ENCODE assay signal across 15 mouse cellular contexts in genomic region chr15:89152312-89152711, GRCm38 (mm10). TPM values are rescaled to one million over a fixed set of nuclear protein-coding genes. Genes with fewer than 3 reads are reported as not detected.
DNase-seq lines count a peak whose midpoint lies in the region; ATAC-seq lines count a peak whose summit lies in the region.
"Had no signal": no experiment of that assay in that cellular context is flagged by ENCODE, and none has a peak within 500 bp of the region (broad histone marks: within the 10 kb centered on the region; RNA-seq: fewer than 3 reads in every experiment).

No protein-coding gene starts in this region.

- DNase-seq in MN1 (ENCODE audit: low spot score) = peak; percentile 51
- peak; percentile 85 for DNase-seq in forebrain, embryonic 11.5 days (ENCODE audit: low spot score)
- no peak for DNase-seq in thymus, postnatal 0 days (ENCODE audit: low spot score)
- DNase-seq in left cerebral cortex, postnatal 36 days (ENCODE audit: low spot score in 2 of 2) = no peak
- no peak for DNase-seq in spleen, postnatal 10 days (ENCODE audit: low spot score in 2 of 2)
- DNase-seq: cerebellum, postnatal 25 days; gastrocnemius, adult 2 months; kidney, adult 9 months; thymus, adult 2 months had no signal

- peak; percentile 74 for ATAC-seq in forebrain, embryonic 11.5 days (replicated peaks; ENCODE audit: low FRiP score)
- ATAC-seq in hindbrain, embryonic 15.5 days (ENCODE audit: low FRiP score, low read depth) = no peak
- ATAC-seq in midbrain, embryonic 16.5 days = no peak
- ATAC-seq in heart, embryonic 12.5 days (ENCODE audit: insufficient number of reproducible peaks, low FRiP score) = no peak

- no peaks in the 10 kb centered on the region for H3K27me3 ChIP-seq in forebrain, embryonic 11.5 days (ENCODE audit: control insufficient read depth, insufficient read depth, low read length)
- no peaks in the 10 kb centered on the region for H3K27me3 ChIP-seq in hindbrain, embryonic 15.5 days
- H3K27me3 ChIP-seq in midbrain, embryonic 16.5 days (ENCODE audit: control insufficient read depth, insufficient read depth, low read depth, low read length) = no peaks in the 10 kb centered on the region
- H3K27me3 ChIP-seq in heart, embryonic 12.5 days (replicated peaks) = peaks cover 28% of the 10 kb centered on the region

- H3K9ac ChIP-seq in forebrain, embryonic 11.5 days (ENCODE audit: low read length) = peak overlapping the region; percentile 27
- H3K9ac ChIP-seq in hindbrain, embryonic 15.5 days = 0 out of 2 replicates have a peak overlapping the region, but pooled peaks have one; percentile 7
- H3K9ac ChIP-seq in midbrain, embryonic 16.5 days (ENCODE audit: low read depth, low read length) = no peak overlapping the region
- no peak overlapping the region for H3K9ac ChIP-seq in heart, embryonic 12.5 days
- H3K9ac ChIP-seq: liver, embryonic 15.5 days had no signal

- H3K9me3 ChIP-seq in forebrain, embryonic 11.5 days (ENCODE audit: control insufficient read depth, low read length) = no peaks in the 10 kb centered on the region
- H3K9me3 ChIP-seq in hindbrain, embryonic 15.5 days = no peaks in the 10 kb centered on the region
- H3K9me3 ChIP-seq in midbrain, embryonic 16.5 days (replicated peaks; ENCODE audit: control insufficient read depth, low read length, poor library complexity, severe bottlenecking) = no peaks in the 10 kb centered on the region
- H3K9me3 ChIP-seq in heart, embryonic 12.5 days (replicated peaks) = no peaks in the 10 kb centered on the region
- H3K9me3 ChIP-seq: heart, embryonic 10.5 days; liver, embryonic 15.5 days had no signal

- intact Hi-C loops in left cerebral cortex, postnatal 36 days (cut with DNase I) = no loop called here

- peaks cover 15% of the 10 kb centered on the region for H3K36me3 ChIP-seq in forebrain, embryonic 11.5 days (ENCODE audit: control insufficient read depth, insufficient read depth, low read length)
- peaks cover 35% of the 10 kb centered on the region for H3K36me3 ChIP-seq in hindbrain, embryonic 15.5 days
- H3K36me3 ChIP-seq in midbrain, embryonic 16.5 days (ENCODE audit: control insufficient read depth, insufficient read depth, low read length) = peaks cover 27% of the 10 kb centered on the region
- peaks cover 41% of the 10 kb centered on the region for H3K36me3 ChIP-seq in heart, embryonic 12.5 days

- H3K4me3 ChIP-seq in forebrain, embryonic 11.5 days (ENCODE audit: low read depth, low read length) = no peak overlapping the region
- H3K4me3 ChIP-seq in hindbrain, embryonic 15.5 days = no peak overlapping the region
- no peak overlapping the region for H3K4me3 ChIP-seq in midbrain, embryonic 16.5 days (ENCODE audit: low read depth, low read length)
- H3K4me3 ChIP-seq in heart, embryonic 12.5 days = no peak overlapping the region
- H3K4me3 ChIP-seq: gastrocnemius, adult 2 months; heart, embryonic 10.5 days; liver, embryonic 15.5 days had no signal

- peak overlapping the region; percentile 69 for H3K27ac ChIP-seq in forebrain, embryonic 11.5 days (ENCODE audit: low read depth, low read length)
- H3K27ac ChIP-seq in hindbrain, embryonic 15.5 days (replicated peaks) = peak overlapping the region; percentile 57
- 0 out of 2 replicates have a peak overlapping the region, but pooled peaks have one; percentile 7 for H3K27ac ChIP-seq in midbrain, embryonic 16.5 days (ENCODE audit: low read length)
- no peak overlapping the region for H3K27ac ChIP-seq in heart, embryonic 12.5 days (ENCODE audit: poor library complexity, severe bottlenecking)
- H3K27ac ChIP-seq: gastrocnemius, adult 2 months; heart, embryonic 10.5 days; liver, embryonic 15.5 days had no signal

- H3K4me2 ChIP-seq in forebrain, embryonic 11.5 days (ENCODE audit: low read depth, low read length, severe bottlenecking) = peak overlapping the region; percentile 24
- H3K4me2 ChIP-seq in hindbrain, embryonic 15.5 days = no peak overlapping the region
- H3K4me2 ChIP-seq in midbrain, embryonic 16.5 days (ENCODE audit: low read length) = no peak overlapping the region
- no peak overlapping the region for H3K4me2 ChIP-seq in heart, embryonic 12.5 days
- H3K4me2 ChIP-seq: liver, embryonic 15.5 days had no signal

- peaks cover 25% of the 10 kb centered on the region for H3K4me1 ChIP-seq in forebrain, embryonic 11.5 days (replicated peaks; ENCODE audit: control insufficient read depth, insufficient read depth, low read length)
- H3K4me1 ChIP-seq in hindbrain, embryonic 15.5 days (replicated peaks) = peaks cover 33% of the 10 kb centered on the region
- peaks cover 29% of the 10 kb centered on the region for H3K4me1 ChIP-seq in midbrain, embryonic 16.5 days (ENCODE audit: control insufficient read depth, insufficient read depth, low read length)
- peaks cover 20% of the 10 kb centered on the region for H3K4me1 ChIP-seq in heart, embryonic 12.5 days (replicated peaks)

RNA-seq across cellular contexts. Expression of gene Mapk11, which starts 2.9 kb away (rescaled TPM):
- polyA plus RNA-seq in forebrain, embryonic 11.5 days (2014; fragmentation: Nextera tagmentation; extraction: Ambion mirVana) = 43.2 and 47.6 TPM in 2 replicates
- 27.3 and 28.3 TPM in 2 replicates for polyA plus RNA-seq in hindbrain, embryonic 15.5 days (2015; fragmentation: Nextera tagmentation; extraction: Ambion mirVana)
- 29.0 and 32.6 TPM in 2 replicates for polyA plus RNA-seq in midbrain, embryonic 16.5 days (2015; fragmentation: Nextera tagmentation; extraction: Ambion mirVana)
- 4.9 and 5.6 TPM in 2 replicates for polyA plus RNA-seq in thymus, postnatal 0 days (2015; fragmentation: Nextera tagmentation; extraction: Ambion mirVana)
- total RNA-seq in left cerebral cortex, postnatal 36 days (2021) = 10 to 100 TPM; 45.3 to 54.5 TPM
- 3.7 and 4.6 TPM in 2 replicates for polyA plus RNA-seq in heart, embryonic 12.5 days (2016; fragmentation: Nextera tagmentation; extraction: Ambion mirVana)

RNA-seq across cellular contexts. Expression of gene Mapk12, which starts 11.8 kb away (rescaled TPM):
- polyA plus RNA-seq in forebrain, embryonic 11.5 days (2014; fragmentation: Nextera tagmentation; extraction: Ambion mirVana) = 26.9 and 29.8 TPM in 2 replicates
- 4.2 and 4.6 TPM in 2 replicates for polyA plus RNA-seq in hindbrain, embryonic 15.5 days (2015; fragmentation: Nextera tagmentation; extraction: Ambion mirVana)
- 3.0 and 4.4 TPM in 2 replicates for polyA plus RNA-seq in midbrain, embryonic 16.5 days (2015; fragmentation: Nextera tagmentation; extraction: Ambion mirVana)
- 1.2 TPM in 2 replicates for polyA plus RNA-seq in thymus, postnatal 0 days (2015; fragmentation: Nextera tagmentation; extraction: Ambion mirVana)
- 10 to 100 TPM in 1 of 2 experiments, 1 to 10 TPM in 1; 6.1 to 11.1 TPM for total RNA-seq in left cerebral cortex, postnatal 36 days (2021)
- polyA plus RNA-seq in heart, embryonic 12.5 days (2016; fragmentation: Nextera tagmentation; extraction: Ambion mirVana) = 19.9 and 20.1 TPM in 2 replicates
- total RNA-seq: MEL had no signal

RNA-seq across cellular contexts. Expression of gene Hdac10, which starts 23.8 kb away (rescaled TPM):
- 14.2 and 16.2 TPM in 2 replicates for polyA plus RNA-seq in forebrain, embryonic 11.5 days (2014; fragmentation: Nextera tagmentation; extraction: Ambion mirVana)
- 25.3 and 27.6 TPM in 2 replicates for polyA plus RNA-seq in hindbrain, embryonic 15.5 days (2015; fragmentation: Nextera tagmentation; extraction: Ambion mirVana)
- polyA plus RNA-seq in midbrain, embryonic 16.5 days (2015; fragmentation: Nextera tagmentation; extraction: Ambion mirVana) = 30.6 and 31.0 TPM in 2 replicates
- polyA plus RNA-seq in thymus, postnatal 0 days (2015; fragmentation: Nextera tagmentation; extraction: Ambion mirVana) = 16.4 and 17.7 TPM in 2 replicates
- total RNA-seq in left cerebral cortex, postnatal 36 days (2021) = 10 to 100 TPM; 12.8 to 16.8 TPM
- polyA plus RNA-seq in heart, embryonic 12.5 days (2016; fragmentation: Nextera tagmentation; extraction: Ambion mirVana) = 12.7 and 13.4 TPM in 2 replicates

RNA-seq across cellular contexts. Expression of gene Plxnb2, which starts 28.3 kb away (rescaled TPM):
- 162 and 176 TPM in 2 replicates for polyA plus RNA-seq in forebrain, embryonic 11.5 days (2014; fragmentation: Nextera tagmentation; extraction: Ambion mirVana)
- 90.7 and 105 TPM in 2 replicates for polyA plus RNA-seq in hindbrain, embryonic 15.5 days (2015; fragmentation: Nextera tagmentation; extraction: Ambion mirVana)
- polyA plus RNA-seq in midbrain, embryonic 16.5 days (2015; fragmentation: Nextera tagmentation; extraction: Ambion mirVana) = 90.1 and 92.1 TPM in 2 replicates
- 19.0 and 19.4 TPM in 2 replicates for polyA plus RNA-seq in thymus, postnatal 0 days (2015; fragmentation: Nextera tagmentation; extraction: Ambion mirVana)
- 10 to 100 TPM; 42.2 to 54.0 TPM for total RNA-seq in left cerebral cortex, postnatal 36 days (2021)
- polyA plus RNA-seq in heart, embryonic 12.5 days (2016; fragmentation: Nextera tagmentation; extraction: Ambion mirVana) = 124 and 130 TPM in 2 replicates

RNA-seq across cellular contexts. Expression of gene Tubgcp6, which starts 29.4 kb away (rescaled TPM):
- polyA plus RNA-seq in forebrain, embryonic 11.5 days (2014; fragmentation: Nextera tagmentation; extraction: Ambion mirVana) = 24.2 and 26.0 TPM in 2 replicates
- 16.6 and 16.9 TPM in 2 replicates for polyA plus RNA-seq in hindbrain, embryonic 15.5 days (2015; fragmentation: Nextera tagmentation; extraction: Ambion mirVana)
- polyA plus RNA-seq in midbrain, embryonic 16.5 days (2015; fragmentation: Nextera tagmentation; extraction: Ambion mirVana) = 18.5 and 19.1 TPM in 2 replicates
- 9.8 and 12.5 TPM in 2 replicates for polyA plus RNA-seq in thymus, postnatal 0 days (2015; fragmentation: Nextera tagmentation; extraction: Ambion mirVana)
- total RNA-seq in left cerebral cortex, postnatal 36 days (2021) = 10 to 100 TPM; 29.6 to 30.6 TPM
- 13.7 and 15.8 TPM in 2 replicates for polyA plus RNA-seq in heart, embryonic 12.5 days (2016; fragmentation: Nextera tagmentation; extraction: Ambion mirVana)

Comparison
In these comparisons a context has a peak if more than half of its experiments do, and no peak if none do; other contexts are left out.
1. DNase-seq: peak in MN1 (single experiment) and forebrain, embryonic 11.5 days (single experiment); none in thymus, postnatal 0 days (single experiment), left cerebral cortex, postnatal 36 days (0 of 2) and spleen, postnatal 10 days (0 of 2).
2. H3K9ac ChIP-seq: peak in forebrain, embryonic 11.5 days (single experiment) and hindbrain, embryonic 15.5 days (single experiment); none in midbrain, embryonic 16.5 days (single experiment) and heart, embryonic 12.5 days (single experiment).